Mouse (Mus musculus) megakaryocyte, adult 5-6 weeks (primary cell): Measurements from ENCODE around the gene Atf7ip. TPM values are rescaled to one million over a fixed set of nuclear protein-coding genes. Genes with fewer than 3 reads are reported as not detected.
"Not testable (repeated sequence)": the region's sequence is repeated elsewhere in the genome, so short reads cannot be mapped to it uniquely, and the experiment has no call there.

Experiments used
- ATAC-seq: 2 replicates; pipeline ENCODE4 v1.8.0; 2016; ENCODE audit warnings: mild to moderate bottlenecking, inconsistent platforms; ENCODE audit not compliant: poor library complexity, severe bottlenecking
- total RNA-seq, 2 experiments: library from RNA; stranded (forward) in 1 of 2; stranded (reverse) in 1 of 2; fragments of 153-499, 151-499 nt in 1 of 2; fragments of 221-1000, 200-1000 nt in 1 of 2; gene quantifications; 2 replicates each; pipeline versions ENCODE4 v1.2.3 to v1.2.4; 2015 to 2017

Atf7ip gene
- total RNA-seq (2015) (101 and 129 TPM in 2 replicates), total RNA-seq (2017) (80.1 and 84.8 TPM in 2 replicates)

DNA sequence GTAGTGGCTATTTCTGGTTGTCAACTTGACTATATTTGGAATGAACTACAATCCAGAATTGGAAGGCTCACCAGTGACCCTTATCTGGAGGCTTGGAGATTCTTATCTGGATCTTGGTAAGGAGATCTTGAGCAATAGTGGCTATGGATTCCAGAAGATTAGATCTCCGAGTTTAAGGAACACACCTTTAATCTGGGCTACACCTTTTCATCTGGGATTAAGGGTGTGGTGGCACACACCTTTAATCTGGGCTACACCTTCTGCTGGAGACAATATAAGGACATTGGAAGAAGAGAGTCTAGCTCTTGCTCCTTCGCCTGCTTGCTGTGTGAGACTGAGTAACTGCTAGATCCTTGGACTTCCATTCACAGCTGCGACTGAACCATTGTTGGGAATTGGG lies at the start of gene Atf7ip:
Atf7ip (plus strand) TSS at position 301 of the 400 bp plus-strand sequence.
- not testable (repeated sequence) for ATAC-seq

DNA sequence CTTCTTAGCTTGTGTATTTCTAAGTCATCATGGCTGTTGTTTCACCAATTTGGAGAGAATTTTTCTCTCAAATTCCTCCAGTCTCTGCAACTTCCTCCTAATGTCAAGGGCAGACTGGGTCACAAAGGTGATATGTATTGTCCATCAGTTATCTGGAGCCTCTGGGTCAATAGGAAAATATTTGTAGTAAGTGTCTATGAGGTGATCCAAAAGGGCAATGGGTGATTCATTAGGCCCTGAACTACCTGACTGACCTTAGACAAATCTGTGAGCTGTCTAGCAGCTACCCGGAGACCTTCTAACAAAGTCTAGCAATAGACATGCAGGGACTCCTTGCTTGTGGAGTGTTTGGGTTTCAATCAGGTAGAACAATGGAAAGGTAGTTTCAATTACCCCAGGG lies 49.7 kb upstream of the Atf7ip start:
- ATAC-seq: no peak

DNA sequence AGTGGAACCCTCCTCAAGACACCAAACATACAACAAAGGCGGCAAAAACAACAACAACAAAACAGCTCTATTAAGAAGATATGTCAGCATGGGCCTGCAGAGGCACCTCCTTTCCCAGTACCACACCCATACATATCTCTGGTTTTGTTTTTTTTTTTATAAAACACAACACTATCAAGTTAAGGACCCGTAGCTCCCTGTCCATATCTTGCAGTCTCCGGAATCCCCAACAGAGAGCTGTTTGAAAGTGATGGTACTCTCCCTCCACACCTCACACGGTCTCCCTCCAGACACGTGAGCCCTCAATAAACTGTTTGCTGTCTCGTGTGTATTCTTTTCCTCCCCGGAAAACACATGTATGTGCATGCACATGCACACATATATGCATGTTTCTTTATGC lies 46.8 kb upstream of the Atf7ip start:
- ATAC-seq: no peak

DNA sequence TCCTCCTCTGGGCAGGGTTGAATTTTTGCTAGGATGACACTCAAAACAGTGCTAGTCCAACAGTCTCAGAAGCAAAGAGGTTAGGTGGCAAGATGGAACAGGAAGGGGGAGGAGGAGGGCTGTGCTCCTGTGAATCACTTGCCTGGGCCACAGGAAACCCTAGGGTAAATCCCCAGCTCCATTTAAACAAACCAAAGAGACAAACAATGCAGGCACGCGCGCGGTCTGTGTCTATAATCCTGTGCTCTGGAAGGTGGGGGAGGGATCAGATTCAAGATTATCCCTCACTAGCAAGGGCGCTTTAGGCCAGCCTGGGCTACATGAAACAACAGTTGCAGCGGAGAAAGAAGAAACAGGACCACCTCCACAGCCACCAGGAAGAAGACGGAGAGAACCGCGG lies 42.5 kb upstream of the Atf7ip start:
- no peak for ATAC-seq

DNA sequence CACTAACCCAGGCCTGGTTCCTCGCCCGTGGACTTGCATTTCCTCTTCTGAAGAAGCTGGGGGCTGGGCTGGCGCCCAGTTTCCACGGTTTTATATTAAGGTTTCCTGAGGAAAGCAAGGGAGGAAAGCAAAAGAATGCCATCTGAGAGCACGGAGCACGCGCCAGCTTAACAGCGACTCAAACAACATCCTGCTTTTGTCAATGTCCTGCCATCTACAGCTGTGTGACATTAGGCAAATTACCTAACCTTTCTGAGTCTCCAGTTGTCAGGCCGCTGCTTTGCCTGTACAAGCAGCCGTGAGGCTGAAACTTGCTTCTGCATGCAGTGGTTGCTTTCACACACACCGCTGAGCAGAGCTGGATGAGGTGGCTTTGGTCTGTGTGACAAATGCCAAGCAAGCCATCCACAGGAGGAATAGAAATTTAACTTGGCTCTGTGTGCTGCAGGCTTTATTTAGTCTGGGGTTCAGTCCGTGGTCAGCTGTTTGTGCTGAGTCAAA lies 41.8 kb upstream of the Atf7ip start:
- ATAC-seq: no peak

DNA sequence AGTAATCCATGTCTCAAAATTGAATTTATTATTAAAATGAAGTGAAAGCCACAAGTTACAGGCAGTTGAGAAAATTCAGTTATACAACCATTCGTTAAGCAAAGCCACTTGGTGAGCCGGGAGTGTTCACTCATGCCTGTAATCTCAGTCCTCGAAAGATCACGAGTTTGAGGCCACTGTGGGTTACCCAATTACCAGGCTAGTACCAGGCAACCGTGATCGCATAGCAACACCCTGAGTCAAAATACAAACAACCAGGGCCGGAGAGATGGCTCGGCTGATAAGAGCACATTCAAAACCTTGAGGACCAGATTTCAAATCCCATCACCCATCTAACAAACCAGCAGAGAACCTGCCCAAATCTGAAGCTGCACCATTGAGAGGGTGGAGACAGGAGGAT lies 40.9 kb upstream of the Atf7ip start:
- ATAC-seq: no peak

DNA sequence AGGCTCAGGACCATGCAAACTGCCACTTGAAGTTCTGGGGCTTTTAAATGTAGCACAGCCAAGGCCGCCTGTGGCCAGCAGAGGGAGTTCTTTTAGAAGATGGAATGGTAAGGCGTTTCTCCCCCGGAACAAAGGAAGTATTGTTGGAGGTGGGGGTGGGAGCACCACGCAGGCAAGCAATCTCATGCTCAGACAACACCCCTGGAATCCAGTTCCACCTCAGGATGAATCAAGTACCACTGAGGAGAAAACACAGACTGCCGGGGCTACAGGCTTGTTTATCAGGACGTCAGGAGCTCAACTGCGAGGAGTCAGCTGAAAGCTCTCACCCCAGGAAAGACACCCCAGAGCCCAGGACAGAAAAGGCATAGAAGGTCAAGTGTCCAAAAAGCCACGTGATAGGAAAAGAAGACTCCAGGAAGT lies 40.0 kb upstream of the Atf7ip start:
- peak; percentile 38 for ATAC-seq

DNA sequence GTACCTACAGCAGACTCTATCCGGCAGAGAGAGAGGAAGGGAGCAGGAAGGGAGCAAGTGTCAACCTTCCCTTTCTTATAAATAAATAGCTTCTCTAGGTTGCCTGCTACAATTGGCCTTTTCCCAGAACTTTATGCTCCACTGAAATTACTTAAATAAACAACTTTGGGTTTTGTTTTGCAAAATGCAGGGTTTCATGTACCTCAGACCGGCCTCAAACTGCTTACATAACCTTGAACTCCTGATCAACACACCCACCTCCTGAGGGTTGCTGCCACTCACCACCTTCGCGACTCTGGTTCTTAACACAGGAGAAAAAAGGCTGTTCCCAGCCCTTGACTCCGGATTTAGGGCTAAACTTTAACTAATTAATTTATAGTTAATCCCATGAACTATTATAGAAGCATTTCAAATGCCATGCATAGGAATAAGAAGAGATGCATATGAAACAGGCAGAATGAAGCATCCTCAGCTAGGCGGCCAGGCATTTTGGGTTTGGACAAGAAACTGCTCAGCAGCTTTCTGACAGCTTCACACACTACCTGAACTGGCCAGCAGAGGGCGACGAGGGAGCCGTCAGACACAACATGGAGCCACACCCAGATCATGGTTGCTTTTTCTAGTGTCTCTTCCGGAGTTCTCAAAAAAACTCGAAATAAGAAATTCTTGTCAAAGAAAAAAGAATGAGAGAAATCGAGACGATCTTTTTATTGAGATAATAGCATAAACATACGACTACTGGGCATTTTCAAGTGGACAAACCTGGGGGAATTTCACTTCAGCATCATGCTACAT lies 38.8 kb upstream of the Atf7ip start:
- ATAC-seq: peak; percentile 33

DNA sequence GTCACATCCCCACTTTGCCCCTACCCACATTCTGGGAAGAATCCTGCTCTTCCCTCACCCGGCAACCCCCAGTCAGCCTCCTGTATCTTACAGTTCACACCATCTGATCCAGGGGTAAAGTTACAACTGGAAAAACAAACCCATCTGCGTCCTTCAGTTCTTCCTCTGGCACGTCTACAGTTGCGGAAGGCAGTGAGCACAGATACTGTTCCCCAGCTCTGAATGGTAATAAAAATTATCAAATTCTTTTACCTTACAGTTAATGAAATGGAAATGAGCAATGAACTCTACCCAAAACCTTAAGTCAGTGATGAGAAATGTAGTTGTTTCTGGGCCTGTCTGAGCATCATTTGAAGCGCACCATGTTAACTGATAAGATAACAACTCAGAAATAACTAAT lies 38.1 kb upstream of the Atf7ip start:
- ATAC-seq: no peak

DNA sequence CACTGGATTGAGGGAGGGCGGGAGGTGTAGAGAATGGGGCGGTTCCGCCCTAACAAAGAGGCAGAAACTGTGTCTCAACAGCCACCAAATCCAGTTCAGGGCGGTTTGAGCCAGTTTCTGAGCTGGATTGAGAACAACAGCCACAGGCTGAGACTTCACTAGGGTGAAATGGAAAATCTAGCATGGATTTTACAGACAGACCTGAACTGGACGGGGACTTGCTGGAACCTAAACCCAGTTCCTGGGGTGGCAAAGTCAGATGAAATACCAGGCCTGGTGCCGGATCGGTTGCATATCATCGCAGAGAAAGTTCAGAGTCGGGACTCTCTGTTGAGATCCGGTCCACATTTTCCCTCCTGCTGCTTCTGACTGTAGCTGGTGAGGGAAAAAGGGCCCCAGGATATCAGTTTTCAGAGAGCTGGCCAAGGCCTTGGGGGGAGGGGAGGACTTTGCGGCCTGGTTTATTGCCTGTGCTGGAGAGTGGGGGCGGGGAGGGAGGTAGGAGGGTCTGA lies 37.5 kb upstream of the Atf7ip start:
- ATAC-seq: peak; percentile 64

DNA sequence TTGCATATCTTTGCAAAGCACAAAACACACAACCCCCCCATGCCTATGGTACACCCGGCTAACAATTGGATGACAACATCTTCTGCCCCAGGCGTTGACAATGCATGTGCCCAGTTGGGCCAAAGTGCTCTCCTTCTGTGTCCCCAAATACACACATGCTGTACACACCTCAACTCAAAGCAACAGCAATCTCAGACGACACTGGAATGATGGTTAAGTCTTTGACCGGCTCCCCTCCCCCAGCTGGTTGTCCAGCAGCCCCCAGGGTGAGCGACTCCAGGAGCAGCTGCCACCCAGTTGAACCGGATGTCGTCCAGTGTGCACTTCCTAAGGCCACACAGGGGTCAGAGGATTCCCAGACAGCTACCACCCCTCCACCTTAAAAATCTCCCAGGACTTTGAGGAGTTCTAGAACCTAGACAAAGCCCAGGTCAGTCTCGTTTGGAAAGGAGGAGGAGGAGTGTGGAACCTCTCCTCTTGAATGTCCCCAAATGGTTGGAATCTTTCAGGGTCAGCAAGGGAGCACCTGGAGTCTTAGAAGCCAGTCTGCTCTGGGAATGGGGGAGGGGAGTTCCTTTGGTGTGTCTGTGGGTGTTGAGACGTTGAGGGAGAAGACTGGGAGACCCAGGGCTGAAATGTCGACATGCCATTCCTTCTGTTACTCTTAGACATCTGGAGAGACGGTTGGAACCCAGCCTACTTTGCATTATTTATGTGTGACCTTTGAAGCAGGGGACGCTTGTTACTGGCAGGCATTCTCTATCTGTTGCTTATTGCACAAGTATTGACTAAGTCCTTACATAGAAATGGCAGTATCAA lies 36.8 kb upstream of the Atf7ip start:
- ATAC-seq: no peak; the same call in 1 of the 2 replicates

DNA sequence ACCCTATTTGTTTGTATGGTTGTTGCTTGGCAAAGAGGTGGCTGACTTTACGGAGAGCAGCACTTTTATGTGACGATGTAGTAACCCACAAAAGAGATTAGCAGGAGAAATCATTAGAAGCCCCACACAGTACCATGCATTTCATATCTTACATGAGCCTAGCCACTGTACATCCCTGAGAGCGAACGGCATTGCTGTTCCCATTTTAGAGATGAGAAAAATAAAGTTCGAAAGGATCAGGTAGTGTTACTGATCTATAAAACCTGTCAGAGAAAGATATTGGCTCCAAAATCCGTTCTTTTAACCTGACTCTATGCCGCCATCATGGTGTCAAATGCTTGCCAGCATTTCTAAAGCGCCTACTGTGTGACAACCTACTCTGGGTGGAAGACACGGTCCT lies 36.2 kb upstream of the Atf7ip start:
- ATAC-seq: no peak

DNA sequence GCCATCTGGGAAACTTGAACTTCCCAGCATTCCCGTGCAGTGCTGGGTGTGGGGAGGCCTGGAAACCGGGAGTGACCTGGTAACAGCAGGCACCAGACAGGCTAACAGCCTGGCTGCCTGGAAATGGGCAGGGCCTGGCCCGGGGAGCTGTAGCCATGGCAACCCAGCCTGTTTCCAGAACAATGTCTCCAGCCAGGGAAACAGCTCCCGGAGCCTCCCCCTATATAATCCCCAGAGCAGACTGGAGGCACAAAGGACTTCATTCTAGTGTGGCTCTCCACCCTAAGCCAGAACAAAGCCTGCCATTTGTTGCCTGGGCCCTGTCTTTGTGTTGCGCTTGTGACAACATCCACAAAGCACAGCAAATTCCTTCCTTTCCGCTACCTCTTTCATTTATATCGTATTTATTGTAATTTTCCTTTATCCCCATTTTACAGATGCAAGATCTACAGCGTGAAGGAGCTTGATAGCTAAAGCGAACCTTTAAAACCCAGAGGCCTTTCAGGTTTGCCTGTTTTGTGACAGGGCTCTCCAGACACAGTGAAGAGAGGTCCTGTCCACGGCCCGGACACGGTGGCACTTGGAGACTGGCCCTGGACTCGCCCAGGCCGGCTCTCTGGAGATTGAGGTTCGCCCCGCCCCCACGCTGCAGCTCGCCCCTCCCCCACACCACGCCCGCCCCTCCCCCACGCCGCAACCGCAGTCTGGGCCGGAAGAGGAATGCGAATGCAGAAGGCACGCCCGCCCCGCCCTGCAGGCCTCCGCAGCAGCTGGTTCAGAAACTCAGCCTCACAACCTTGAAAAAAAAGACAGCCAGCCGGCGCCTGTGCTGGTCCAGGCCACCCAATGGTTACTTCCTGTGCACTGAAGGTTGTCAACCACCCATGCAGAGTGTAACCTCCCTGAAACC lies 35.4 kb upstream of the Atf7ip start:
- peak; percentile 53 for ATAC-seq

DNA sequence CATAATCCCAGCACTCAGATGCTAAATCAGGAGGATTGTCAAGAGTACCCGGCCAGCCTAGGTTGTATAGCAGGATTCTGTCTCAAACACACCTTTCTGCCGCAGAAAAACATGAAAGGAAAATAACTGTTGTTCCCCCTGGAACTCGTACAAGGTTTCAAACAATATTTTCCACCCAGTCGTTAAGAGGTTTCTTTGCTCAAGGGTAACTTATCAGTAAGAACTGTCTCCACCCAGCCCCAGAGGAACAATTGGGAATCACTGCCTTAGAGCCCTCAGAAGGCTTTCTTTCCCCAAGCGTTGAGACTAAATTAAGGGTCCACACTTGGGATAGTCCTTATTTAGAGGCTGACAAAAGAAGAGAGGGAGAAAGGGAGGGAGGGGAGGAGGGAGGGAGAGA lies 34.4 kb upstream of the Atf7ip start:
- no peak for ATAC-seq

DNA sequence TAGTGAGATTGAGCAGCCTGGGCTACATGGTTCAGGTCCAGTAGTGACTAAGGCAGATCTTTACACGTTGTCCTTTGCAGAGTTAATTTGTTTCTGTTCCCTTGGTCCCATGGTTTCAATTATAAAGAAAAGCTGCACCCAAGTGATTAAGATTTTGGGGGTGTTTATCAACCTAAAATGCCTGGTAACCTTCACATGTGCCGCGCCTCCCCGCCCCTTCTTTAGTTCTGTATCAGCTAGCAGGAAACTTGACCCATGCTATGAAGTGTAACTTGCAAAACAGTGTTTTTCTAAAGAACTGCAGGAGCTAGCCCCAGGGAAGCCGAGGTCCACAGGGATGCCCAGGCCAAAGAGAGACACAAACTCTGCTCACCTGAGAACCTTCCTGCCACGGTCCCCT lies 33.2 kb upstream of the Atf7ip start:
- no peak for ATAC-seq

DNA sequence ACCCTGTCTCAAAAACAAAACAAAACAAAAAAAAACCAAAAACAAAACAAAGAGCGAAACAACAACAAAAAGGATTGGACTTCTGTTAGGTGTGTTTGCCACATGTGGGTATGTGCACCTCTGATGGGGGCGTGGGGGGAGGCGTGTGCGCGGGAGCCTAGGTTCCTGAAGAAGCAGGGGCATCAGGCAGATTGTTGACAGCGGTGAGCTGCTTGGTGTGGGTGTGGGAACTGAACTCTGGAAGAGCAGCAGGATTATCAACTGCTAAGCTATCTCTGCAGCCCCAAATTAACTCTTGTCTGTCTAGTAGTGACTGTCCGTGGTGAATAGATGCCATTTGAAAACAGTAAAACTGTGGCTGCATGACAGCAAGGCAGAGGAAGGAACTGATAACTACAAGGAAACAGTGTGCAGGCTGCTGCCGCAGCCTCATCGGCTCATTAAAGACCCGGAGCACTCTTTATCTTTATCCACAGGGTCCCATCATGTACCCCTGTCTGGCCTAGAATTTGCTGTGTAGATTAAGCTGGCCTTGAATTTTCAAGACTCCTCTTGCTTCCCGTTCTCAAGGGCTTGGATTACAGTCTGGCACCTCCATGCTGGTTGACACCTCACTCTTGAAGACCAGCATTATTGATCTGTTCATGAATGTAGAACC lies 32.4 kb upstream of the Atf7ip start:
- ATAC-seq: no peak

DNA sequence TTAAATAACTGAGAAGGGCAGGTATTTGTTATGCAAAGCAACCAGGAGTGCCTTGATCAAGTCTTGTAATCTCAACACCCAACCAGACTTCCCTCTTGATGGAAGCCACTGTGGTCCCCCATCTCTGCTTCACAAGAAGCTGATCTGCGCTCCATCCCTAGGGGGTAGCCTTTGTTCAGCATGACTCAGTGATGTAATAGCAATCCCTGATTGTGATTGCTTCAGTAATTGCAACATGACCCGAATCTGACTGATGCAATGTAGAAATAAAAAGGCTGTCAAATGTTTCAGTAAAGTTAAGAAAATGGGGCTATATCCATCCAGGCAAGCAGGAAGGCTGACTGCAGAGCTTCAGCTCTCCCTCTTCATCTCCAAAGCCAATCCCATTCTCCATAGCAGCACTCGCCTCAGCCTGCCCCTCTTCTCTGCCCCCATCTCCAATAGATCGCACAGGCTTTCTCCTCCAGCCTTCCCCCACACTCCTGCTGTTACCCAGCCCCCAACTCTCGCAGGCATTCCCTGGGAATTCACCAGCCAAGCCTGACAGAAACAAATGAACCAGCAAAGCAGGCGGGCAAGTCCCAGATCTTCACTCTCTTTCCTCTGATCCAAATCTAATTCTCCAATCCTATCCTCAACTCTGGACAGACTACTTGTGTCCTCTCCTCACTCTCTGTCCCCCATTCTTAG lies 30.7 kb upstream of the Atf7ip start:
- ATAC-seq: peak; percentile 53

DNA sequence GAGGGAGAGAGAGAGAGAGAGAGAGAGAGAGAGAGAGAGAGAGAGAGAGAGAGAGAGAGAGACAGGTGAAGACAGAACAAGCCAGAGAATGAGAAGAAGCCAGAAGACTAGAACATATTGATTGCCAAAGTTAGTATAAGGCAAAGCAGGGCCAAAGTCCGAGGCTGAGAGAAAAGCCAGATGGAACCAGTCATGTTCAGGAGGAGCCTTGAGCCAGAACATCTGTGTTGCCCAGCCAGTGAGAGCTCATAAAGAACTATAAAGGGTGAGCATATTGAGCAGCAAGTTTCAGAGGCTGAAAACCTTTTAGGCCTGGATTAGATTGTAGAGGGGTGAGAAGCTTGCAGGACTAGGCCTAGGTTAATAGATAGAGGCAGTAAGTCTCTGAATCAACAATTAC lies 28.1 kb upstream of the Atf7ip start:
- ATAC-seq: no peak

DNA sequence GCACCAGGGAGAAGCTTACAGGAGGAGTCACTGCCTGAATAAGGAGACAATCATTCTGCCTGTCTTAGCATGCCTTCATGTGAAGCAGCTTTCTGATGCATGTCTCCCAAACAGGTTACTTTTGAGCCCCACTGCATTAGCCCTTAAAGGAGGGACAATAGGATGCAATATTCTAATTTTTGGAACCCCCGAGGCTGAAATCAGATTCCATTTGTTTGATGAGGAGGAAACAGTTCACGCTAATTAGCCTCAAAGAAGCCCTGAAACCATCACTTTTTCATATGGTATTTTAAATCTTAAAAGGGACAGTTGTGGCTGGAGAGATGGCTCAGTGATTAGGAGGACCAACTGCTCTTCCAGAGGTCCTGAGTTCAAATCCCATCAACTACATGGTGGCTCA lies 22.4 kb upstream of the Atf7ip start:
- no peak for ATAC-seq

DNA sequence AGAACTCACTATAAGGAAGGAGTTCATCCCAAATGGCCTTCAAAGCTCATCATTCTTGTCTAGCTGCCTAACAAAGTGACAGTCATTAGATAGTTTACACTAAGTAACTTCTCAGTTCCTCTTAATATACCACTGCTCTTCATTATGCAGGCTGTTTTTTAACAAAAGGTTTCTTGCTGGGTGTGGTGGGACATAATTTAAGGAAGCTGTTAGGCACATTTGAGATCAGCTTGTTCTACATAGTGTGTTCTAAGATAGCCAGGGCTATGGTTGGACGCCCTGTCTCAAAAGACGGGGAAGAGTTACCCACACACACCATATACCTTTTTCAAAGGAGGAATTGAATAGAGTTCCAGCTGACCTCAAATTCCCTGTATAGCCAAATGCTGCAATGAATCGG lies 21.9 kb upstream of the Atf7ip start:
- ATAC-seq: peak; percentile 90
